16 mouse cellular contexts compared by ENCODE assay signal in genomic region chr13:73035336-73035940, GRCm38 (mm10).
A peak's percentile ranks its signal among the peaks of the same experiment; 100 is the strongest.
DNase-seq lines count a peak whose midpoint lies in the region; ATAC-seq lines count a peak whose summit lies in the region.
"Had no signal": no experiment of that assay in that cellular context is flagged by ENCODE, and none has a peak within 500 bp of the region (broad histone marks: within the 10 kb centered on the region; RNA-seq: fewer than 3 reads in every experiment).

No protein-coding gene starts in this region.

- no peak overlapping the region for H3K27ac ChIP-seq in forebrain, embryonic 11.5 days (ENCODE audit: low read depth, low read length)
- no peak overlapping the region for H3K27ac ChIP-seq in forebrain, embryonic 14.5 days (ENCODE audit: low read depth, low read length)
- peak overlapping the region; percentile 91 for H3K27ac ChIP-seq in hindbrain, embryonic 10.5 days
- H3K27ac ChIP-seq in hindbrain, embryonic 16.5 days (ENCODE audit: low read depth, low read length), result peak overlapping the region; percentile 54; the same call in 1 of the 2 replicates
- peak overlapping the region; percentile 66 for H3K27ac ChIP-seq in midbrain, embryonic 15.5 days
- H3K27ac ChIP-seq: embryonic facial prominence, embryonic 13.5 days; stomach, postnatal 0 days had no signal

- peaks cover 81% of the 10 kb centered on the region for H3K27me3 ChIP-seq in forebrain, embryonic 11.5 days (ENCODE audit: control insufficient read depth, insufficient read depth, low read length)
- H3K27me3 ChIP-seq in forebrain, embryonic 14.5 days (replicated peaks; ENCODE audit: control insufficient read depth, insufficient read depth, low read length), result peaks cover 67% of the 10 kb centered on the region
- peaks cover 78% of the 10 kb centered on the region for H3K27me3 ChIP-seq in hindbrain, embryonic 10.5 days (ENCODE audit: insufficient read depth, poor library complexity, severe bottlenecking)
- H3K27me3 ChIP-seq in hindbrain, embryonic 16.5 days (replicated peaks; ENCODE audit: control insufficient read depth, insufficient read depth, low read length), result no peaks in the 10 kb centered on the region; the same call in 1 of the 2 replicates
- peaks cover 27% of the 10 kb centered on the region for H3K27me3 ChIP-seq in midbrain, embryonic 15.5 days (replicated peaks)
- H3K27me3 ChIP-seq: CH12.LX had no signal

- H3K4me2 ChIP-seq in forebrain, embryonic 11.5 days (ENCODE audit: low read depth, low read length, severe bottlenecking), result no peak overlapping the region
- H3K4me2 ChIP-seq in forebrain, embryonic 14.5 days (ENCODE audit: low read length), result no peak overlapping the region
- H3K4me2 ChIP-seq in hindbrain, embryonic 16.5 days (ENCODE audit: low read length), result no peak overlapping the region
- H3K4me2 ChIP-seq in midbrain, embryonic 15.5 days, result no peak overlapping the region
- H3K4me2 ChIP-seq: embryonic facial prominence, embryonic 13.5 days had no signal

- no peaks in the 10 kb centered on the region for H3K36me3 ChIP-seq in forebrain, embryonic 11.5 days (ENCODE audit: control insufficient read depth, insufficient read depth, low read length)
- no peaks in the 10 kb centered on the region for H3K36me3 ChIP-seq in forebrain, embryonic 14.5 days (ENCODE audit: control insufficient read depth, insufficient read depth, low read length)
- no peaks in the 10 kb centered on the region for H3K36me3 ChIP-seq in hindbrain, embryonic 10.5 days
- H3K36me3 ChIP-seq in hindbrain, embryonic 16.5 days (ENCODE audit: control insufficient read depth, insufficient read depth, low read length), result no peaks in the 10 kb centered on the region
- H3K36me3 ChIP-seq in midbrain, embryonic 15.5 days (replicated peaks), result no peaks in the 10 kb centered on the region
- H3K36me3 ChIP-seq: embryonic facial prominence, embryonic 13.5 days had no signal

- no peaks in the 10 kb centered on the region for H3K9me3 ChIP-seq in forebrain, embryonic 11.5 days (ENCODE audit: control insufficient read depth, low read length)
- no peaks in the 10 kb centered on the region for H3K9me3 ChIP-seq in forebrain, embryonic 14.5 days (replicated peaks; ENCODE audit: control insufficient read depth, low read length)
- no peaks in the 10 kb centered on the region for H3K9me3 ChIP-seq in hindbrain, embryonic 10.5 days
- H3K9me3 ChIP-seq in hindbrain, embryonic 16.5 days (ENCODE audit: control insufficient read depth, low read length), result no peaks in the 10 kb centered on the region
- H3K9me3 ChIP-seq in midbrain, embryonic 15.5 days, result no peaks in the 10 kb centered on the region
- H3K9me3 ChIP-seq: embryonic facial prominence, embryonic 13.5 days had no signal

- WGBS in forebrain, embryonic 11.5 days, result 50% methylated on average over 2 of the region's 2 CpGs
- WGBS in forebrain, embryonic 14.5 days, result 40% methylated on average over 2 of the region's 2 CpGs
- 38% methylated on average over 2 of the region's 2 CpGs for WGBS in hindbrain, embryonic 10.5 days
- WGBS in hindbrain, embryonic 16.5 days, result 37% methylated on average over 2 of the region's 2 CpGs
- WGBS in midbrain, embryonic 15.5 days, result 18% methylated on average over 2 of the region's 2 CpGs

- 0 out of 2 replicates have a peak, but pooled peaks have one; percentile 13 for ATAC-seq in forebrain, embryonic 11.5 days (replicated peaks; ENCODE audit: low FRiP score)
- no peak for ATAC-seq in forebrain, embryonic 14.5 days
- peak; percentile 25; the same call in 1 of the 2 replicates for ATAC-seq in hindbrain, embryonic 16.5 days
- peak; percentile 40; the same call in 1 of the 2 replicates for ATAC-seq in midbrain, embryonic 15.5 days (replicated peaks)

- no peak overlapping the region for H3K4me3 ChIP-seq in forebrain, embryonic 11.5 days (ENCODE audit: low read depth, low read length)
- H3K4me3 ChIP-seq in forebrain, embryonic 14.5 days (ENCODE audit: low read depth, low read length), result no peak overlapping the region
- H3K4me3 ChIP-seq in hindbrain, embryonic 10.5 days, result 0 out of 2 replicates have a peak overlapping the region, but pooled peaks have one; percentile 1
- H3K4me3 ChIP-seq in hindbrain, embryonic 16.5 days (ENCODE audit: low read length), result no peak overlapping the region
- H3K4me3 ChIP-seq in midbrain, embryonic 15.5 days, result no peak overlapping the region
- H3K4me3 ChIP-seq: embryonic facial prominence, embryonic 13.5 days had no signal

- H3K4me1 ChIP-seq in forebrain, embryonic 11.5 days (replicated peaks; ENCODE audit: control insufficient read depth, insufficient read depth, low read length), result peaks cover 7% of the 10 kb centered on the region; the same call in 1 of the 2 replicates
- H3K4me1 ChIP-seq in forebrain, embryonic 14.5 days (ENCODE audit: control insufficient read depth, insufficient read depth, low read length), result peaks cover 15% of the 10 kb centered on the region
- peaks cover 53% of the 10 kb centered on the region for H3K4me1 ChIP-seq in hindbrain, embryonic 10.5 days (replicated peaks)
- no peaks in the 10 kb centered on the region; the same call in 1 of the 2 replicates for H3K4me1 ChIP-seq in hindbrain, embryonic 16.5 days (ENCODE audit: control insufficient read depth, insufficient read depth, low read depth, low read length)
- H3K4me1 ChIP-seq in midbrain, embryonic 15.5 days, result peaks cover 23% of the 10 kb centered on the region
- H3K4me1 ChIP-seq: embryonic facial prominence, embryonic 13.5 days had no signal

- H3K9ac ChIP-seq in forebrain, embryonic 11.5 days (ENCODE audit: low read length), result no peak overlapping the region
- H3K9ac ChIP-seq in forebrain, embryonic 14.5 days (ENCODE audit: low read length), result no peak overlapping the region
- no peak overlapping the region for H3K9ac ChIP-seq in hindbrain, embryonic 16.5 days (ENCODE audit: low read depth, low read length)
- no peak overlapping the region for H3K9ac ChIP-seq in midbrain, embryonic 15.5 days
- H3K9ac ChIP-seq: embryonic facial prominence, embryonic 13.5 days had no signal

- no peak for DNase-seq in forebrain, embryonic 11.5 days (ENCODE audit: low spot score)
- DNase-seq in forebrain, embryonic 14.5 days (ENCODE audit: low spot score), result no peak
- peak; percentile 47 for DNase-seq in hindbrain, embryonic 10.5 days (ENCODE audit: low spot score)
- DNase-seq in c-Kit-positive CD71-positive TER-119-positive erythroid progenitor cells, embryonic 14.5 days (ENCODE audit: low spot score), result no peak
- DNase-seq in frontal cortex, adult 2 months (ENCODE audit: extremely low spot score in 1 of 2, low spot score in 1 of 2), result no peak
- no peak for DNase-seq in adrenal gland, adult 8-10 months
- DNase-seq: gastrocnemius, postnatal 25 days; kidney, postnatal 25 days; left cerebral cortex, postnatal 4 days; liver; lung, postnatal 10 days had no signal

Comparison
In these comparisons a context has a peak if more than half of its experiments do, and no peak if none do; other contexts are left out.
1. H3K27ac ChIP-seq: peak in hindbrain, embryonic 10.5 days (single experiment), hindbrain, embryonic 16.5 days (single experiment) and midbrain, embryonic 15.5 days (single experiment); none in forebrain, embryonic 11.5 days (single experiment) and forebrain, embryonic 14.5 days (single experiment).